Mouse (Mus musculus): ENCODE results near the gene Fignl1.
A peak's percentile ranks its signal among the peaks of the same experiment; 100 is the strongest.

Fignl1 gene

DNA sequence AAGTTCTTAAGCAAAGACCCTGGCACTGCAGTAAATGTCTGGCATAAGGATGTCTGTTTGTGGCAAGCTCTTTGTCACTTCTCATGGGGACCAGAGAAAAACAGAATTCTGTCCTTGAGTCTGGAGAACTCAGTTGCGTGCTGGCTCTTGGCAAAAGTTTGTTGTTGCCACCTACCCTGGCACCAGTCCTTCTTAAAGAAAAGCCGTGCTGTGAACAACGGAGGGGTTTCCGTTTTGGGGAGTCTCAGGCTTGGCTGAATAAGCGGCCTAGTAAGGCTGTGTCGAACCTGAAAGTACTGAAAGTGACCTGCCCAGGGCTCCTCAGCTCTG, 24.0 kb upstream of the Fignl1 start:
- DNase-seq (ENCODE audit: low spot score in 2 of 2): no peak

GRCm38 (mm10) chr11:11831940-11832754, 23.4 kb upstream of the Fignl1 start:
- DNase-seq (ENCODE audit: low spot score in 2 of 2): no peak

DNA sequence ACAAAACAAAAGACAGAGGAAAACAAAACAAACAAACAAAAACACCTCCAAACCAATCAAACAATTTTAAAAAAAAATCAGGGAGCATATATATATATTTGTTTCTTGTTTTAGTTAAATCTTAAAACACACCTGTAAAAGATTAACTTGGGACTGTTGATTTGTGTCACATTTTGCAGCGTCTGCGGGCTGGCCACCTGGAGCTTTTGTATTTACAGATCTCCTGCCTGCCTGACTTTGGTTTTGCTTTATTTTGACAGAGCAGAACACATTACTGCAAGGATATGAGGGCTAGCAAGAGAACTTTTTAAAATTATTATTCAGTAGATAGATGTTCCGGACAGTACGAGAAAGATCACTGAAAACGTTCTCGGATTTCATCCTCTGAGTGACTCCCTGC, 22.8 kb upstream of the Fignl1 start:
- DNase-seq (ENCODE audit: low spot score in 2 of 2): no peak

GRCm38 (mm10) chr11:11830884-11831495, 22.2 kb upstream of the Fignl1 start:
- no peak for DNase-seq (ENCODE audit: low spot score in 2 of 2)

GRCm38 (mm10) chr11:11829161-11830000, 20.6 kb upstream of the Fignl1 start:
- no peak for DNase-seq (ENCODE audit: low spot score in 2 of 2)

DNA sequence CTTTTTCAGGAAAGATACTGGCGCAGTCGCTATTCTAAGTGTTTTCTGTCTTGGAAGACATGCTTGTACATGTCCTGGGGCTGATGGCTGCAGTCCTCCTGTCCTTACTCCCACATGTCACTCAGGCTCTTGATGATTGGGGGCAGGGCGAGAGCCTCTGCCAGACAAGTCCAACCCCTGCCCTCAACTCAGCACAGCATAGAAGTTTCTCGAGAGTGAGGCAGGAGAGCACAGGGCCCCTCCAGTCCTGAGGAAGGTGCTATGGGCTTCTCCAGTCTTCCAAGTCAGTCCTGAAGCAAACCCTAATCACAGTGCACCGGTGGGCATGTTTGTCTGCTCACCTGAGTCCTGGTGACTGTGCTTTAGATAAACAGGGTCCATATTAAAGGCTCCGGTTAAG, 20.0 kb upstream of the Fignl1 start:
- no peak for DNase-seq (ENCODE audit: low spot score in 2 of 2)

DNA sequence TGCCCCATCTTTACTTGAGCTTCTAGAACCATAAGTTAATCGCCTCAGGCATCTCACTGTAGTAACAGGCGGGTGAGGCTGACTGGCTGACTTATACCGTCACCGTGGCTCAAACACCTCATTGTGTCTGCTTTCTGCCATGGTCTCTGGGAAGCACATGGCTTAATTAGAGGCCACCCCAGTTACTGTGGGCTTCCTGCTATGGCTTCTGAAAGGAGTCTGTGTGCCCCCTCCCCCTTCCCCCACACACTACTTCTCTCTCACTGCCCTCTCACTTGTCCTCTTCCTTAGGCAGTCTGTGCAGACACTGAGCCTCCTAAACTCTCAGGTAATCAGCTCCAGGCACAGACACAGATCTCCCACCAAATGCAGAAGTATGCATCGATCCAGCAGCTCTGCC, 19.5 kb upstream of the Fignl1 start:
- DNase-seq (ENCODE audit: low spot score in 2 of 2): no peak

- no peak for DNase-seq (ENCODE audit: low spot score in 2 of 2)
Observed at GRCm38 (mm10) chr11:11826475-11826874, 17.7 kb upstream of the Fignl1 start.

DNA sequence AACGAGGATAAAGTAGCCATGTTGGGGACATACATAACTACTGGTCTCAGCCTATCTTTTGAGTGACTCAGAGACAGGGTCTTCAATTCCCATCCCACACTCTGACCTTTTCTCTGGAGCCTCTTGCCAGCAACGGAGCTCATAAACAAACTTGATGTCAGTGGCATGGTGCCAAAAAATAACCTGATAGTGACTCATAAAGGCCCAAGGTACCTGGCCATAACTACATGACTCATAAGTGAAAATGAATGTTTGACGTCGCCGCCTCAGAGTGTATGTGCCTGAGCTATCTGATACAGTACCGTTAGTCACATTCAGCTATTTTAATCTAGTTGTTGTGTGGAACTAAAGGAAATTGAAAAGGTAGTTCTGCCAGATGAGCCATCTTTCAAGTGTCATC, 16.9 kb upstream of the Fignl1 start:
- DNase-seq (ENCODE audit: low spot score in 2 of 2): no peak

GRCm38 (mm10) chr11:11824970-11825635, 16.3 kb upstream of the Fignl1 start:
- DNase-seq (ENCODE audit: low spot score in 2 of 2): no peak

- no peak for DNase-seq (ENCODE audit: low spot score in 2 of 2)
Observed at GRCm38 (mm10) chr11:11823980-11824911, 15.5 kb upstream of the Fignl1 start.

DNA sequence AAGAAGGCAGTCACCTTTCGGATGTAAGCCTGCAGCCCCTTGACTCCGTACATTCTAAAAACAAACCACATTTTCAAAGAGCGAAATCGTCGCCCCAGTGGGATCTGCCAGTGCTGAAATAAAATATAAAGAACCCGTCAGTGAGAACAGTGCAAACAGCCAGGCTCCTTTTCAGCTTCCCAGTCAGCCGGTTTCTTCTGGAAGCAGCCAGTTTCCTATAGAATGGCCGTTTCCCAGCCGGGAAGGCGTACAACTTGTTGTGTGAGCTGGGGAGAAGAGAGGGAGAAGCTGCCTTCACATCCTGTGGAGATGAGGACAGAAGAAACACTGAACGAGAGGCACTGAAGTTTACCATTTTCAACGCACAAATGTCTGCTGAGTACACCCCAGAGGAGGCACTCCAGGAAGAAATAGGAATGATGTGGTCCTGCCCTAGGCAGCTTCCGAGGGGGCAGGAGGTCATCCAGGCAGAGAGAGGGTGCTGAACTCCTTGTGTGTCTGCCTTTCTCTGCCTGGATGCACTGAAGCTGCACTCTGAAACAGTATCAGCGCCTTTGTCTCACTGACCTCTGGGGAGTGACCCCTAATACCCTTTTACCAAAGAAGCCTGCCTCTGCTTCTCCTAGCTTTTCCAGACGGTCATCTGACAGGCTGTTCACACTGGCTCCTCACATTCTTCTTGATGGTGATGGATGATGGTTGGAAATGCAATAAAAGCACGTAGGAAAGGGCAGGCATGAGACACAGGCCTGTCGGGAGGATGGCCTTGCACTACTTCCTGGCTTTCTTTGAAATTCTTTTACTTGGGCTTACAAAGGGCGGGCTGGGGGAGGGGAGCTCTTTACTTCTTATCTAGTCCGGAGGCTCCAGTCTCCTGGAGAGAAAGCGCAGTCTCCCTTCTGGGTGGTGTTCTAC, 13.7 kb upstream of the Fignl1 start:
- no peak for DNase-seq (ENCODE audit: low spot score in 2 of 2)

DNA sequence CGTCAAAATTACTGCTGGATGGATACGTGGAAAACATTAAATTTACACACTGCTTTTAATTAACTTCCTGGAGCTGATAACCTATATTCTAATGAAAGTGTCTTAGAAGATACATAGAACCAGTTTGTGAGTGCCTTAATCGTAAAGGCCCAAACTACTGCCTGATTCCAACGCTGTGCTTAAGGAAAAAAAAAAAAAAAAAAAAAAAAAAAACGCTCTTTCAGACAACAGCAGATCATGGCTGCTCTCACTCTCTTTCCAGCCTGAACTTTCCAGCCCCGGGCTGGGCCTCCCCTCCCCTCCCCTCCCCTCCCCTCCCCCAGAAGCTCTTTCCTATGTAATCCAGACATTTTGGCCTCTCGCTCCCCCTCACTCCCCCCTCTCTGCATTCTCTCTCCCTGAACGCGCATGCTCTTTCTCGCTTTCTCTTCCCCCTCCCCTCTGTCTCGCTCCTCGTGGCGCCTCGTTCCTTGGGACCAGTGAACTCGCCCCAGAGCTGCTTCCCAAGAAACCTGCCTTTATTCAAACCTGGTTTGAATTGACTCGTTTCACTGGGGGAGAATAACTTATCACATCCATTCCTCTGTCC, 12.7 kb upstream of the Fignl1 start:
- no peak for DNase-seq (ENCODE audit: low spot score in 2 of 2)

DNA sequence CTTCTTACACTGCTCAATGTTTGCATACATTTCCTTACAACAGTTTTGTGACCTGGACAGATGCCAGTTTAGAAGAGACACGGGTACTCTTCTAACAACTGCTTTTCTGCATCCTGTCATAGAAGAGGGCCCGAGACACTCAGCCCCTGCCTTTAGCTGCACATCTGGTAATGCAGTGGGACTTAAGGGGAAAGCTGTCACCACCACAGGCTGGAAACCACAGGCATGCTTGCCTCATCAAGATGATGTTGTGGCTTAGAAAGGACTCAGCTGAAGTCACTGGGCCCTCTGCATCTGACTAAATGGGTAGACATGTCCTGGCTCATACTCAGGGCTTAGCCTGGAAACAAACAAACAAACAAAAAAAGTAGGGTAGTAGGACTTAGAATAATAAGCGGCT, 12.0 kb upstream of the Fignl1 start:
- DNase-seq (ENCODE audit: low spot score in 2 of 2): no peak

DNA sequence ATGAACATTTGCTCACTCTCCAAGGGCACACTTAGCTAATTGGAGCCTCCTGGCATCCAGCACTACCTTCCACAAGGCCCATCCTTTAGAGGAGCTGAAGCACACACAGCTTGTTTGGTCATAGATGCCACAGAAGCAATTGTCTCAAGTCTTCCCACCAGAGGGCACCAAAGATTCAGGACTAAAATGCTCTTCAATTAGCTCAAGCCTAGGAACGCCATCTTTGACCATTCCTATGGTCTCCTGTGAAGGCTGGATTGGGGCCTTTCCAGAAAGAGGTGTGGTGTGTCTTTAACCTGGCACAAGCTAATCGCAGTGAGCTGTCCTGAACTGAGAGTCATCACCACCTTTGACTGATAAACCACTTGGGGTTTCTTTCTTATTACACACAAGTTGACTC, 11.5 kb upstream of the Fignl1 start:
- peak; percentile 49 to 90 for DNase-seq (ENCODE audit: low spot score in 2 of 2)

DNA sequence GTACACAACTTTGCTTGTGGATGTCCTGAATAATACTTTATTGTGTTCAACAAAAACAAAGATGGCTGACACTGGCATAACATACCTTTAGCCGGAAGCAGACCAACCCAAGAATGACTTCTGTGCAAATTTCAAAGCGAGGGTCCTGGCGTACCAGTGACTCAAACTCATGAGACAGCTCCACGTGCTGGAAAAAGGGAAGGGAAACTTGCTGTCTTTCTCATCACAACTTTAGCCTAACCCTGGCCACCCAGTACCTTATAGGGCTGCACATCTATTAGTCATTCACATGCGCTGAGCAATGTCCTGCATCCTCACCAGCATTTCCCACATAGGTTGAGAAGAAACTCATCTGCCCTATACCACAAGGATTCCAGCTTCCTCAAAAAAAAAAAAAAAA, 10.4 kb upstream of the Fignl1 start:
- DNase-seq (ENCODE audit: low spot score in 2 of 2): no peak

DNA sequence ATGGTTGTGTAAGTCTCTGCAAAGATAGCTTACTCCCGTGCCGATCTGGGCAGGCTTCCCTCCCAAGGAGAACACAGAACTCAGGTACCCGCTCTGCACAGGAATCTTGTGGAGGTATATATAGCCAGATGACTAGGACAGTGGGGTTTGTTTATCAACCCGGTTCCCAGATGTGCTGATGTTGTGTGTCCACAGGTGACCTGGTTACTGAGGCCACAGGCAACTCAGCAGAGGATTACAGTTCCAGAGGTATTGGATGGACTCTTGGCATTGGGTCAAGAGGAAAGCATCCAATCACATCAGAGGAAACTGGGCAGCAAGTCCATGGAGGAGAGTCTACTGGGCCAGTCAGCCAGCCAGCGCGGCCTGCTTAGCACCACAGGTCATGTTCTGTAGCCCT, 10.0 kb upstream of the Fignl1 start:
- no peak for DNase-seq (ENCODE audit: low spot score in 2 of 2)

DNA sequence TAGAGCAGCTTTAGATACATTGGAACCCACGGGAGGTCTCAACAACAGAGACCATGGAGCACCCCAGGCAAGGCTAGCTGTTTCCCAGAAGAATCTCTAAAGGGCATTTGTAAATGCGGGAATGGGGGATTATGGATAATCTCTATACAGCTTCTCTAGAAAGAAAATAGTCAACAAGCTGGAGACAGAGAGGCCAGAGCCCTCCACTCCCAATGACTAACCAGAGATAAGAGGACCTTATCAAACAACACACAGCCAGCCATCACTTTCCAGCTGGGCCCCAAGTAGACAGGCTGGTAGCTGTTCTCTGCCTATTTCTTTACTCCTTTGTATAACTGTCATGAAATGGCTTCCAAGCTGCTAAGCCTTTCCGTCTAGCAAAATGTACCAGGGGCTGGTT, 7.0 kb upstream of the Fignl1 start:
- no peak for DNase-seq (ENCODE audit: low spot score in 2 of 2)

GRCm38 (mm10) chr11:11811906-11812480, 3.2 kb upstream of the Fignl1 start:
- DNase-seq (ENCODE audit: low spot score in 2 of 2): peak in 1 of 2 experiments; percentile 77
